Mouse (Mus musculus): ENCODE results near the gene Pkn1. TPM values are rescaled to one million over a fixed set of nuclear protein-coding genes. Genes with fewer than 3 reads are reported as not detected.
A peak's percentile ranks its signal among the peaks of the same experiment; 100 is the strongest.

The Pkn1 gene
- polyA plus RNA-seq, 2 experiments from 2014 or later = 21.0 to 25.9 TPM

DNA sequence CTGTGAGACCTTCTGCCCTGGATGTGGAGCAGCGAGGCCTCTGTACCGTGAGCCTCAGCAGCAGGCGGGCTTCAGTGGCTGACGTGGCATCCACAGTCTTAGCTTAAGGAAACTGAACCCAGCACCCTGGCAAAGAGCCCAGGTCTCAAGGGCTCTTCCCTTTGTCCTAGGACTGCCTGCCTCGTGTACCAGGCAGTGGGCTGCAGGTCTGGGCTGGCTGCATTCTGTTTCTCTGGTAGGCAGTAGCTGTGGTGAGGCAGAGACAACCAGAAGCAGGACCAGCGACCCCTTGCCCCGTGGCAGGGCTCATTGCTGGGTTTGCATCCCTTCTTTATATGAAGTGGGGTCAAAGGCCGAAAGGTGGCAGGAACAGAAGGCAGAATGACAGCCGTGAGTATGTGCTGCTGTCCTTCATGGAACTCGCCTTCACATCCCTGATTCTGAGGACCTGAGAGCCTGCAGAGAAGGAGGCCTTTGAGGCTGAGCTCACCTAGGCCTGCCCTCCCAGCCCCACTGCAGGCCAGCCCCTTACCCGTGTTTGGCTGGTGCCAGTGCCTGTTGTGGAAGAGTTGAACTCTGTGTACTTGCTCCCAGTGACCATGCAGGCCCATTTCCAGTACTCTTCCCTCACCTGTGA is 24.6 kb upstream of the Pkn1 start:
- no peak for ATAC-seq

DNA sequence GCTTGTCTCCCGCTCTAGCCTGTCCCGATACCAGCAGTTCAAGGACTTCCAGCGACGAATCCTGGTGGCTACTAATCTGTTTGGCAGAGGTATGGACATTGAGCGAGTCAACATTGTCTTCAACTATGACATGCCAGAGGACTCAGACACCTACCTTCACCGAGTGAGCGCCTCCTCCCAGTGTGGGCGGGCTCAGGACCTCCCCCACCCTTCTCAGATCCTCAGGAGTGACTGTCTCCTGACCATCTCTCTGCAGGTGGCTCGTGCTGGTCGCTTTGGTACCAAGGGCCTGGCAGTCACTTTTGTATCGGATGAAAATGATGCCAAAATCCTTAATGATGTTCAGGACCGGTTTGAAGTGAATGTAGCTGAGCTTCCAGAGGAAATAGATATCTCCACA is 23.7 kb upstream of the Pkn1 start:
- ATAC-seq = no peak

DNA sequence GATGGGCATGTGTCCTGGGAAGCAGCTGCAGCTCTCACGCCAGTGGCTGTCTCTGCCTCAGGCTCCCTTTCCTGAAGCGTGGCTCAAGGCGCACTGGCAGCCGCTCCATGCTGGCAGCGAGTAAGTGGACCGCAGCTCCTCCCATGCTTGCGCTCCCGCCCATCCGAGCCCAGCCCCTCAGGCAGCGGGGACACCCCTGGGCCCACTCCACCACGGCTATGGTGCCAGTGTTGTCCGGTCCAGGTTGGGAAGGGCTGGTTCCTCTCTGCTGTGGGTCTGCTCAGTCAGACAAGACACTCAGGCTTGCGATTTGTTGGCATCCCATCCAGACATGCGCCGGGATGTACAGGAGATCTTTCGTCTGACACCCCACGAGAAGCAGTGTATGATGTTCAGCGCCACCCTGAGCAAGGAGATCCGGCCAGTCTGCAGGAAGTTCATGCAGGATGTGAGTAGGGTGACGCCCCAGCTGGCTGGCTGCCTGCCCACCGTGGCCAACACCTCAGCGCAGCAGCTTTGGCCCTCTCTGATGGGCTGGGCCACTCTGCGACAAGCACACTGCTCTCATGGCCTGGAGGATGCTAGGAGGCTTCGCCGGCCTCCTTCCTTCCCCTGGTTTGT is 22.5 kb upstream of the Pkn1 start:
- no peak for ATAC-seq

DNA sequence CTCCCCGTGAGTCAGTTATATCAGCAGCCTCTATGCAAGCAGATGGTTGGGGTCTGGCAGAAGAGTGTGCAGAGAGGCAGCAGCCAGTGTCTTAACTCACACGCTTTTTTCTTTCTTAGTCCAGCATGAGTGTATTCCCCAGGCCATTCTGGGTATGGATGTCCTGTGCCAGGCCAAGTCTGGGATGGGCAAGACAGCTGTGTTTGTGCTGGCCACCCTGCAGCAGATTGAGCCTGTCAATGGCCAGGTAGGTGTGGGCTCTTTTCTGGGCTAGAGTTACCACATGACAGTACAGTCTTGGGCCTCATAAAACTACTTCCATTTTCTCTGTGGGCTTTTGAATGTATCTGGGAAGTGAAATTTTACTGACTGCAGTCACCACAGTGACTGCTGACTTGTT is 20.7 kb upstream of the Pkn1 start:
- no peak for ATAC-seq

DNA sequence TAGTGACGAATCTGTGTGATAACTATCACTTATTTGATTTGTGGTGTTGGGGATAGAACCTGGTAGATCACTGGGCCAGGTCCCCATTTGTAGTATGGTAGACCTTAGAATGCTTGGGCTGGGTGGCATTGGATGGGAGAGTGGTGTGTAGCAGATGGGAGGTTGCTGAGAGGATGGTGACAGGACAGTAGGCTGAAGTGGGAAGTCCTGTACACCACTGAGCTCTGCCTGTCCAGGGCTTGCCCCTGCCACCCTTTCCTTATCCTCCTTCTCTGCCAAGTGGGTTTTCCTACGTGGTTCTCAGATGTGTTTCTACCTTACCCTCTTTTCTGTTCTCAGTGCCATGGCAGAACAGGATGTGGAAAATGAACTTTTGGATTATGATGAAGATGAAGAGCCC is 20.1 kb upstream of the Pkn1 start:
- ATAC-seq = no peak

DNA sequence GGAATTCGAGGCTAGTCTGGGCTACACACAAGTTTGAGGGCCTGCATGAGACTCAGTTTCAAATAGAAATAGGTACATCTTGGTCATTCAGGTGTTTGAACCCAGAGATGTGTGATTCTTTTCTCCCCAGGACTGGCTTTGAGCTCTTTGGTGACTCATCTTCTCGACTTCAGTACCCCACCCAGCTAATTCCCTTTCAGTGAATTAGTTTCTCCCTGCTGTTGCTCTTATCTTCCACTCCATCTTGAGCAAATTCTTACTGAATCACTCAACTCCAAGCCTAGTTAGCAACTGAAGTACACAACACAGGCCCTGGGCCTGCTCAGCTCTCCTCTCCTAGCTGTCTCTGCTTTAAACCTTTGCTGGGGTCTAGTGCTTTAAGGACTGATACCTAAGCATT is 17.6 kb upstream of the Pkn1 start:
- no peak for ATAC-seq

DNA sequence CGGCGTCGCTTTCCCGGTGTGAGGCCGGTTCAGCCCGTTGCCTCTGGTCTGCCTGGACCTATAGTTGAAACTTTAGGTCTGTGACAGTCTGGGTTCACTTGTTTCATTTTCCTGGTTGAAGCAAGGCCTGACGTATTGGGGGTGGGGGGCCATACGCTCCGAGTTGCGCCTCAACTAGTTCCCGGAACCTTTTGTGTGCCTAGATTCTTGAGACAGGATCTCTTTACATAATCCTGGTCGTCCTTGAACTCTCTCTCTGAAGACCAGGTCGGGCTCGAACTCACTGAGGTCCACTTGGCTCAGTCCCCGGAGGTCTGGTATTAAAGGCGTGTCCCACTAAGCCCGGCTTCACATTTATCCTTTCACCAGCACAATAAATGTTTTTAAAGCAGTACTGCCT is 16.8 kb upstream of the Pkn1 start:
- no peak for ATAC-seq

DNA sequence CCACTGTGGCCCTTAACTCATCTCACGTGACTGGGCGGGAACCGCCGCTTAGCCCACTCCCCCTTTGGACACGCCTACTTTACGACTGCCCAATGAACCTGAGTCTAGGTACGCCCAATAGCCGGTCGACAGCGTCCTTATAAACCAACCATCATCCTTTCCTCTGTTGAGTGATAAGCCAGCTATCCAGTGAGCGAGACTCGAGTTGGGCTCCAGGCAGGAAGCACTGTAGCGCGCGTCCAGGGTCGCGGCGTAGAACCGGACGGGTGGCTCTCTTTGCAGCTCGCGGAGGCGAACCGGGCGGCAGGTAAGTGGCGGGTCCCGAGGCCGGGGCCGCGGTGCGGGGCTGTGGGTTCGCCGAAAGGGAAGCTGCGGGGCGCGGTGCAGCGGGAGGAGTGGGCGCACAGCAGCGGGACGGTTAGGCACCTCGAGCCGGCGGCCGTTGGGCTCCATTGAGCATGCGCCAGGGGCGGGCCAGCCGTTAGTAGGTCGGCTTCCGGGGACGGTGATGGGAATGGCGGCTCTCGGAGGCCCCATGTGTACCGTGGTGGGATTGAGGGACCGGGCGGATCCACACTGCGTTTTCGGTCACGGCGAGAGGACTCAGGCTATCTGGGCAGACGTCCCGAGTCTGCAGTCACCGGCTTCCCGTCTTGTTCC is 16.2 kb upstream of the Pkn1 start, which contains the start of gene Ddx39:
Gene Ddx39, plus strand, starts transcription at position 147 of the 660 bp plus-strand sequence.
- peak; percentile 98 for ATAC-seq

DNA sequence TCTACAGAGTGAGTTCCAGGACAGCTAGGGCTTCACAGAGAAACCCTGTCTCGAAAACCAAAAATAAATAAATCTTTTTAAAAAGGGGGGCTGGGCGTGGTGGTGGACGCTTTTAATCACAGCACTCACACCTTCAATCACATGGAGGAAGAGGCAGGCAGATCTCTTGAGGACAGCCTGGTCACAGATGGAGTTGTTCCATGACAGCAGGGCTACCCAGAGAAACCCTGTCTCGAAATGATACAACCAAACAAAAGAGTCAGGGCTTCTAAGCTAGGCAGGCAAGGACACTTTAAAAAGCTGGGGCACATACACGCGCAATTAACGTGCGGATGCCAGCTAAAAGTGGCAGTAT is 15.7 kb upstream of the Pkn1 start:
- no peak for ATAC-seq

DNA sequence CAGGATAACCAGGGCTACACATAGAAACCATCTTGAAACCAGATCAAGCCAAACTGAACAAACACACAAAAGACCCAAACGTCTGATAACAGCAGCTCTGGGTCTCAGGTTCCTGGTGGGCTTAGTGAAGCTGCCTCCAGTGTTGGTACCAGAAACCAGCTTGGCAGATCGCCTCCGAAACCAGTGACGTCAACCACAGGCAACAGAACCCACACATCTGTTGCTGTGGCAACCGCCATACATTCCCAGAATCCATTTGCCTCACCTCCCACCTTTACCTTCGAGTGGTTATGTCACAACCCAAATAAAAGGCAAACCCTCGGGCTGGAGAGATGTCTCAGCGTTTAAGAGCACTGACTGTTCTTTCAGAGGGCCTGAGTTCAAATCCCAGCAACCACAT is 8.6 kb upstream of the Pkn1 start:
- ATAC-seq = no peak

DNA sequence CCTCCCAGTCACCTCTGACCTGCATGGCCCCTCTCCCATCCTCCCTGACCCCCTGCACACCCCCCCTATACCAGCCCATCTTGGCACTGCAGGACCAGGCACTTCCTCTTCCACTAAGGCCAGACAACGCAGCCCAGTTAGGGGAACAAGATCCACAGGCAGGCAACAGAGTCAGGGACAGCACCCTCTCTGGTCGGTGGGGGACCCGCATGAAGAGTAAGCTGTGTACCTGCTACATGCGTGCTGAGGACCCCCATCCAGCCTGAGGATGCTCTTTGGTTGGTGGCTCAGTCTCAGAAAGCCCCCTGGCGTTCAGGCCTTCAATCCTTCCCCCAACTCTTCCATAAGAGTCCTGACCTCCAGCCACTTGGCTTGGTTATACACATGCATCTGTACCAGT is 7.4 kb upstream of the Pkn1 start:
- ATAC-seq = no peak

DNA sequence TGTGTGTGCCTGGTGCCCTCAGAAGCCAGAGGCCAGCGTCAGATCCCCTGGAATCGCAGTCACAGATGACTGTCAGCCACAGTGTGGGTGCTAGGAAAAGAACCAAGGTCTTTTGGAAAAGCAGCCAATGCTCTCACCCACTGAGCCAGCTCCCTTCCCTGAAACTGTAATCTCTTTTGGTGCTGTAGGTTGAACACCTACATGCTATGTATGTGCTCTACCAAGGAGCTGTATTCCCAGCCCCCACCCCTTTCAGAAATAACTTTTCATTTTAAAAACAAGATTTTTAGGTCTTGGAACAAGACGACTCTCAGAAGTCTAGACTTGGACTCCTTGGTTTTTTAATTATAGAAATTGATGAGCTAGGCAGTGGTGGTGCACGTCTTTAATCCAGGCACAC is 4.4 kb upstream of the Pkn1 start:
- no peak for ATAC-seq

DNA sequence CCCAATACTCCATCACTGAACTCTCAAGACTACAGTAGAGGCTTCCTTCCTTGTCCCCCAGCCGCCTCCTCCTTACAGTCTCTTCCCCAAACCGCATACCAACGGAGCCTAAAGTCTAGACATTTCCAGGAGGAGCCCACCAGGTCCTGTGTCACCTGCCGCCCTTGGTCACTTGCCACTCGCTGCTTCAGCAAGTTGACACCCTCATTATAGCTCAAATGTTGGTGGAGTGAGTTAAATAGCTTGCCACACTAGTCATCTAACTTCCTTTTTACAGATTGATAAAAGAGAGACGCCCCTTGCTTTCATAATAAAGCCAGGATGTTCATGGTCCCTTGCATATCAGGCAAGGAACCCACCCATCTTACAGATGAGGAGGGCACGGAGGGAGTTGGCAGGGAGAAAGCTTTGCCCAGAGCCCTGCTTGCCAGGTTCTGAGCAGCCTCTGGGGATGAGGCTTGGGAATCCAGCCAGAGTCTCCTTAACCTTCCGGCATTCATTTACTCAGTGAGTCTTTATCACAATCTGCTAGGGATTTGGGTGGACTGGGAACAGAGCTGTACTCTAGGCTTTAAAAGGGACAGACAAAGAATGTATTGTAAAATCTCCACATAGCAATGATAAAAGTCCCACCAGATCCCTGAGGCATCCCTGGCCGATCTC is 1.6 kb upstream of the Pkn1 start:
- ATAC-seq = no peak

DNA sequence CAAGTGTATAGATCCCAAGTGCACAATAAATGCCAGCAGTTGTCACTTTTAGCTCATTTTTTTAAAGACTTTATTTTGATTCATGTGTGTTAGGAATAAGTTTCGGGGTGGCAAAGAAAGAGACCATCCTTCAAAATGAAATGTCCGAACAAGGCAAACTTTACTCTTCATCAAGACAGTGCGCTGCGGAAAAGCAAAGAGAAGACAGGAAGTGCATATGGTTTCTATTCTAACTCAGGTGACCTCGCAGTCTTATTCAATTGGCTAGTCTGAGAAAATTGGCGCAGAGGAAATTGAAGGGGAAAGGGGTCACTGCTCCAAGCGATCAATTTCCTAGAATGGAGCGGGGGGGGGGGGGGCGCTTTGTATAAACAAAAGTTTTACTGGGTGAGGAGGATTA is 587 bp upstream of the Pkn1 start:
- peak; percentile 70 for ATAC-seq

DNA sequence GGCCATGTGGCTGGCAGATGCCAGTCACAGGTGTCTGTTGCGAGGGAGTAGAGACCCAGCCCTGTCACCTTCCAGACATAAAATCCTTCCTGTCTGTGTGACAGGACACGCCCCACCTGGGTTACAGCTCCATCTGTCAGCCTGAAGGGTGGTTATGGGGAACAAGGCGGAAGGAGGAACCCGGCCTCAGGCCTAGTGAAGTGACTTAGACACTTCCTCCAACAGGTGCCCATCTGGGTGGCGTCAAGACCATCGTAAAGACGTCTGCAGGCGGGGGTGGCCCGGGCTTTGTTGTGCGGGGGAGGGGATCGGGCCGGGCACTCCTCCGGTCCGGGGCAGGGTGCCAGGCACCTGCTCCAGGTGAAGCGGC is 703 bp downstream of the Pkn1 start:
- peak; percentile 81 for ATAC-seq

DNA sequence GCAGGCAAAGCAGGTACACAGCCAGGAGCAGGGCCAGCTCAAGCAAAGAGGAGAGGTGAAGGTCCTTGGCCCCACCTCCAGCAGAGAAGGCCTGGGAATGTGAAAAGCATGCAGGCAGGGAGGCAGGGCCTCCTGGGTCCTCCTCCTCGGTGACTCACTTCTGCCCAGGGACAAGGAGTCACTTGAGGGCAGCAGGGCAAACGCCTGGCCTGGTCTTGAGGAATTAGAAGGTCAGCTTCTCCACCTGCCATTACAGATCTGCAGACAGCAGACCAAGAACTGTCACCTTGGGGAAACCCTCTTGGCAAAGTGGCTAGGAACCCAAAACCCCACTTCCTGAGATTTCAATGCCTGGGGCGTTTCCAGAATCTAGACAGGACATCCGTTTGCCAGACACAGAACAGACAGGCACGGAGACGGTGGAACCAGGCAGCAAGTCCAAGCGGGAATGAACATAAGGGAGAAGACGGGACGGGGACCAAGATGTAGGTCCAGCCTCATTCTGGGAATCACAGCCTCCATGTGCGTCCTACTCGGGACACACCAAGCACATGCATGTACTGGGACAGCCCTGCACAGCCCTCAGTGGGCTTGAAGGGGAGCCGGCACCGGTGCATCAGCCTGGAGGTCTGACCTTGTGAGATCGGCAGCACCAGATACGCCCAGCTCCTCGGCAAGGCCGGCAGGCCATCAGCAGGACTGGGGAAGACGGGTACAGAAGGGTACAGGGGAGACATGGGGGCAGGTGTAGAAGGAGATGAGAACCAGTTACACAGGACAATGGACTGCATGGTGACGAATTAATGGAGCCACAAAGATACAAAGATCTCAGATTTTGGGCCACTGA is 1.4 kb downstream of the Pkn1 start:
- ATAC-seq = no peak

DNA sequence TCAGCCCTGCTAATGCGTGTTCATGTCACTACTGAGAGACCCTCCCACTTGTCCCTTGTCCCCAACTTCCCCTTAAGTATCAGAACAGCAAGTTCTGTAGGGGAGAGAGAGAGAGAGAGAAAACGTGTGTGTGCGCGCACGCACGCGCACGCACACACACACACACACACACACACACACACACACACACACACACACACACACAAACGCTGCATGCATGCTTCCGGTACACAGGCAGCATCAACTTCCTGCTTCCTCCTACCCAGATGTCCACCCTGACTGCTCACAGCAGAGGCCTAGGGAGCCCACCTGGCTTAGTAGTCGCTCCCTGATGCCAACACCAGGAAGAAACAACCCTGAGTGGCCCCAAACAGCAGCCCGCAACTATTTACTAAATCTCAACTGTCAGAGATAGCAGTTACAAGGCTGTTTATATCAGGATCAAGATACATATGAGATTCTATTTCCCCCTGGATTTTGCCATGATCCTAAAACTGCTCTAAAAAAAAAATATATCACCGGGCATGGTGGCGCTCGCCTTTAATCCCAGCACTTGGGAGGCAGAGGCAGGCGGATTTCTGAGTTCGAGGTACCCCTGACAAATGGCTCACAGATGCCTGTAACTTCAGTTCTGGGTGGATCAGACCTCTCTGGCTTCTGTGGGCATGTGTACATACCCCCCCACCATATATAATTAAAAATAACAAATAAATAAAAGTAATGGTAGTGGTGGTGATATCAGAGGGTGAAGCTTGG is 3.5 kb downstream of the Pkn1 start:
- peak; percentile 24 for ATAC-seq

DNA sequence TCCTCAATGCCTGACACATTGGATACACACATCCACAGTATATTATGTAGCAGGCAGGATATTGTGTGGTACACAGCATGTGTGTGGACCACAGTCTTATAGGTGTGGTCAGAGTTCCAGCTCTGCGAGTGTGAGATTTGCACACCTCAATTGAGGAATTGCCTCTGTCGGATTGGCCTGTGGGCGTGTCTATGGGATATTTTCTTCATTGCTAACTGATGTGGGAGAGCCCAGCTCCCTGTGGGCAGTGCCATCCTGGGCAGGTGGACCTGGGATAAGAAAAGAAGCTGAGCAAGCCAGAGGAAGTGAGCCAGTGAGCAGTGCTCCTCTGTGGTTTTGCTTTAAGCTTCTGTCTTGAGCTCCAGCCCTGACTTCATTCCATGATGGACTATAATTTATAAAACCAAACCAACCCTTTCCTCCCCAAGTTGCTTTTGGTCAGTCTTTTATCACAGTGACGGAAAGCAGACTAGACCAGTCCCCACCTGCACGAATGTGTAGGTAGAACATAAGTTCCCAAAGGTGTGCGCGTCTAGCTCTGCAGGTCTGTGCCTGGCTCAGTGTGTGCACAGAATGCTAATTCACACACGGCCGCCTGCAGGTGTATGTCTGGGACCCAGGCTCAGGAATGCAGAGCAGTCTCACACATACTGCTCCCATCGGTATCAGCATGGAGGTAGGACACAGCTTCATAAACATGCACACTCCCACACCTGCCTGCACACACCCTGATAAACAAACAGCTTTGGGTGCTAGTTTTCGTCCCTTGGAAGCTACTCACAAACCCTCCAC is 4.4 kb downstream of the Pkn1 start:
- no peak for ATAC-seq

DNA sequence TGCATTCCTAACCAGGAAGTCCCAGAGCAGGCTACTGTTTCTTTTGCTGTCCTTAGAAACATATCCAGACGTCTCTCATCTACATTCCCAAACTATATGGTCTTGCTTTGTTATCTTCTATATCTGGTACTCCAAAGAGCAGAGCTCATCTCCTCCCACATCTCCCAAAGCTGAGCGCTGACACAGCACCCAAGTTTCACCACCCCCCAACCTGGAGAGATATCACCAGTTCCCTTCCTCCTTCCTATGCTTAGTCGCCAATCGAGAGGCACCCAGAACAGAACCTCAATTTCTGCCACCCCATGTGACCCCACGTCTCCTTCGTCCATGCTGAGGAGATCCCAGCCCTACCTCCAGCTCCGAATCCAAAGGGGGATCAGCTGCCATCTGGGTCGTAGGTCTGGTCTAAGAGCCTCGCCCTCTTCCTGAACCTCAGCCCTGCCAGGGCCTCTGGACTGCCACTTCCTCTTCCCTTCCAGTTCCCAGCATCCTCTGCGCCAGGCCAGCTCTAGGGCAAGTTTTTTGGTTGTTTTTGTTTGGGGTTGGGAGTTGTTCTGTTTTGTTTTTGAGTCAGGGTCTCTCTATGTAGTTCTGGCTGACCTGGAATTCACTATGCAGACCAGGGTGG is 5.3 kb downstream of the Pkn1 start:
- ATAC-seq = no peak

DNA sequence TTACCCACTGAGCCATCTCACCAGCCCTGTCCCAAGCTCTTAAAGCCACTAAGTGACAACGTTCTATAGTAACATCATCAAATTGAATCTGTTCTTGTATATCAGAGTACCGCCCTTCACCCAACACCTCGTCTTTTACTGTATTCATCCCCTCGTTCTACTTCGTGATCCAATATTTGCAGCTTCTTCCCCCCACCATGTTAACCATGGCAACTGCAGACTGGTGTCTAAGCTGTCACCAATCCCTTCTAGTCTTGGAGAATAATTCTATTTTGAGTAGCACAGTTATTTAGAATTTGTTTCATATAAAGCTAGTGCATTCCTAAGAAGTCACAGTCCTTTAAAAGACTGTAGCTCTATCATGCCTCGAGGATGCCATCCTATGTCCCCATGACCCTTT is 9.7 kb downstream of the Pkn1 start:
- ATAC-seq = no peak

DNA sequence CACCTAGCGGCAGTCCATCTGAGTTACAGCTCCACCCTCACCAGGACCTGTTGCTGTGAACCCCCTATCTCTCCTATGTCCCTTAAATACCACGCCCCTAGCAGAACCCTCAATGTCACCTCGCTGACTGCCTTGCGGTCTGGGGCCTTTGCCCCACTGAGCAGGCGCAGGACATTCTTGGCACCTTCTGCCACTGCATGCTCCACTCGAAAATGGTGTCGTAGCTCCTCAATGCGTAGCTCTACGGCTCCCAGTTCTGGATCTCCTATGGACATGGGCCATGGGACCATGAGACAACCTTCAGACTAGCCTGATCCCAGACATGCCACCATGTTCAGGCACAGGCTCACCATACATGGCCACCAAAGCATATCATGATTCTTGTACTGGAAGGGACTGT is 14.5 kb downstream of the Pkn1 start:
- no peak for ATAC-seq

Measured in CD4-positive, CD25-positive, alpha-beta regulatory T cell, adult 4 months (primary cell).